Mouse (Mus musculus) cerebellum, postnatal 4 days (tissue): ENCODE measurements around the gene Gm21497.
"Not testable (repeated sequence)": the region's sequence is repeated elsewhere in the genome, so short reads cannot be mapped to it uniquely, and the experiment has no call there.

Experiments
- DNase-seq, 2 experiments: peaks; one replicate each; pipeline ENCODE4 v3.0.0; 2022; ENCODE audit warnings: low spot score in 2 of 2, mixed read lengths in 1 of 2

The Gm21497 gene

GRCm38 (mm10) chrY:61646446-61646845 lies at the start of gene Gm21497:
Gene Gm21497 (plus strand): TSS chrY:61646746.
- not testable (repeated sequence) for DNase-seq
